Mouse (Mus musculus): ENCODE measurements around the gene Homer3.

DNA sequence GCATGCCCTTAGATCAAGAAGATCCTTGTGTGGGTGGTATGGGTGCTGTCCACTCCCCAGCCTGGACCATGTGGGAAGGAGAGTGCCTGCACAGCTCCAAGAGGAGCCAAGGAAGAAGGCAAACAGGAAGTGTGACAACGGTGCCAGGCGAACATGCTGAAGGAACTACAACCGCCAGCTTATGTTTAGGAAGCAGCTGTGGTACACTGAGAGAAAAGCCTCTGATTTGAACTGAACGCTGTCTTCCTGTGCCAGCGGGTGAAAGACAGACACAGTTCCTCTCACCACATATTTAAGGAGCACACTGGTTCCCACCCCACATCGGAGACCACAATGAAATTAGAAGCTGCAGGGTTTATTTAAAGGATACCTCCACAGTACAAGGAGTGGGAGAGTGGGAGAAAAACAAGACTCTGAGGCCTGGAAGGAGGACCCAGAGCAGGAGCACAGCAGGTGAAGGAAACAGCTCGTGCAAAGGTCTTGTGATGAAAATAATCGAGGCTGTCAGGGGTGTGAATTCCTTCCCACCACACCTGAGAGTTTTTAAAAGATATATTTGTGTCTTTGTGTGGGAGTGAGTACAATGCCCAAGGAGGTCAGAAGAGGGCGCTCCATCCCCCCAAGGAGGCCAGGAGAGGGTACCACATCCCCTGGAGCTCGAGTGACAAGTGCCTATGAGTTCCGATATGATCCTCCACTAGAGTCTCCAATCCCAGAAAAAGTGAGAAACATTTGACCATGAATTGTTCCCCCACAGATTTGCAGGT is 13.6 kb upstream of the Homer3 start:
- no peak for TF ChIP-seq FLI1 (IDR thresholded peaks at IDR 0.05; ENCODE audit: low read length)
- no peak for TF ChIP-seq GATA1 (IDR thresholded peaks at IDR 0.05; ENCODE audit: borderline replicate concordance, low read length)
